Mouse (Mus musculus): ENCODE results near the gene Plekhs1.

GRCm38 (mm10) chr19:56476546-56476945, 15.1 kb downstream of the Plekhs1 start:
- TF ChIP-seq TCF12 (IDR thresholded peaks at IDR 0.05; ENCODE audit: low read depth, low read length) (no peak), E2F4 (IDR thresholded peaks at IDR 0.05; ENCODE audit: borderline replicate concordance, low read depth, low read length) (no peak)
